Mouse (Mus musculus): ENCODE measurements around the gene Prdm5.
A peak's percentile ranks its signal among the peaks of the same experiment; 100 is the strongest.

Prdm5 gene

DNA sequence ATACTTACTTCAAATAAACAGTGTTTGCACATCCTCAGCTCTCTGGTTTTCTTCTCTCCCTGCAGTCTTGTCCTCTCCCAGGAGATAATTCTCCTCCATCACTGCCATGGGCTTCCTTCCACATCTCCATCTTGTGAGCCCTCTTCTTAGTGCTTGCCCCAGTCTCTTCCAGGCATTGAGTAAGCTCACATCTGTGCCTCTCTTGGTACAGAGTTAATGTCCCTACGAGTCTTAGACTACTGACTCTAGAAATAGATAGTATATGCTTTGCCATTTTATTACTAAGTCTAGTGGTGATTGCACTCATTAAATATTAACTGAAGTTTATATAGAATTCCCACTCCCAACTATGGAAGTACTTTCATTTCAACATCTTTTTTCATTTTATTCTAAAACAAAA lies 154.0 kb downstream of the Prdm5 start:
- DNase-seq (ENCODE audit: low read depth, low spot score), result peak; percentile 6

- peak; percentile 93 for DNase-seq (ENCODE audit: low read depth, low spot score)
Observed at GRCm38 (mm10) chr6:65933177-65933576, 154.4 kb downstream of the Prdm5 start.

GRCm38 (mm10) chr6:65935566-65936281 lies 156.9 kb downstream of the Prdm5 start:
- no peak for DNase-seq (ENCODE audit: low read depth, low spot score)

GRCm38 (mm10) chr6:65950492-65950891 lies 171.7 kb downstream of the Prdm5 start:
- DNase-seq (ENCODE audit: low read depth, low spot score), result no peak

GRCm38 (mm10) chr6:65952309-65952708 lies 173.5 kb downstream of the Prdm5 start, which contains the start of gene 4930544G11Rik:
TSS of gene 4930544G11Rik (plus strand) at chr6:65952609.
- no peak for DNase-seq (ENCODE audit: low read depth, low spot score)

- no peak for DNase-seq (ENCODE audit: low read depth, low spot score)
Observed at GRCm38 (mm10) chr6:65969386-65970111, 190.8 kb downstream of the Prdm5 start.

- no peak for DNase-seq (ENCODE audit: low read depth, low spot score)
Observed at GRCm38 (mm10) chr6:65970410-65970809, 191.6 kb downstream of the Prdm5 start.
